Mouse (Mus musculus) neural tube, embryonic 15.5 days (tissue): Measurements from ENCODE around the gene Idua. TPM values are rescaled to one million over a fixed set of nuclear protein-coding genes. Genes with fewer than 3 reads are reported as not detected.

Source experiments
- polyA plus RNA-seq: library from polyadenylated mRNA; unstranded; fragments of >200 nt; fragmentation: Nextera tagmentation; extraction: Ambion mirVana; gene quantifications from 2 replicates; pipeline ENCODE4 v1.2.1, GENCODE M21; 2015

Idua gene
- polyA plus RNA-seq, 1 experiment from 2014 or later, result 11.4 TPM

Other genes with a start within 250 kb of the Idua start
- 430 and 482 TPM in 2 replicates for gene Atp5k, start 225.9 kb upstream of the Idua start, polyA plus RNA-seq
- 0.19 and 0.34 TPM in 2 replicates for gene Mfsd7a, start 211.4 kb upstream of the Idua start, polyA plus RNA-seq
- gene Pcgf3, start 199.1 kb upstream of the Idua start, polyA plus RNA-seq, result 24.7 and 25.5 TPM in 2 replicates
- gene Cplx1, start 110.3 kb upstream of the Idua start, polyA plus RNA-seq, result 258 and 285 TPM in 2 replicates
- 45.2 and 52.3 TPM in 2 replicates for gene Gak, start 30.6 kb upstream of the Idua start, polyA plus RNA-seq
- gene Tmem175, start 30.6 kb upstream of the Idua start, polyA plus RNA-seq, result 24.0 and 28.9 TPM in 2 replicates
- 25.2 and 33.9 TPM in 2 replicates for gene Dgkq, start 9.3 kb downstream of the Idua start, polyA plus RNA-seq
- gene Slc26a1, start 15.2 kb downstream of the Idua start, polyA plus RNA-seq, result 2.6 TPM in 2 replicates
- gene Fgfrl1, start 32.1 kb downstream of the Idua start, polyA plus RNA-seq, result 7.8 and 10.9 TPM in 2 replicates
- gene Rnf212, start 114.7 kb downstream of the Idua start, polyA plus RNA-seq, result not detected in 2 replicates
- not detected in 2 replicates for gene Tmed11, start 135.0 kb downstream of the Idua start, polyA plus RNA-seq
- gene Vmn2r8, start 148.5 kb downstream of the Idua start, polyA plus RNA-seq, result not detected in 2 replicates
- not detected in 2 replicates for gene Vmn2r9, start 192.3 kb downstream of the Idua start, polyA plus RNA-seq